Mouse (Mus musculus) CD4-positive, CD25-positive, alpha-beta regulatory T cell, adult 4 months (primary cell): ENCODE measurements around the gene Hbq1b. TPM values are rescaled to one million over a fixed set of nuclear protein-coding genes. Genes with fewer than 3 reads are reported as not detected.
A peak's percentile ranks its signal among the peaks of the same experiment; 100 is the strongest.

Source experiments
- ATAC-seq: one replicate; pipeline ENCODE4 v1.8.0; 2017
- polyA plus RNA-seq, 2 experiments: library from polyadenylated mRNA; unstranded; fragments of 100-300 nt; shearing (Covaris generic); gene quantifications; one replicate each; pipeline ENCODE4 v1.2.1; 2017

Hbq1b gene
- not detected for polyA plus RNA-seq

DNA sequence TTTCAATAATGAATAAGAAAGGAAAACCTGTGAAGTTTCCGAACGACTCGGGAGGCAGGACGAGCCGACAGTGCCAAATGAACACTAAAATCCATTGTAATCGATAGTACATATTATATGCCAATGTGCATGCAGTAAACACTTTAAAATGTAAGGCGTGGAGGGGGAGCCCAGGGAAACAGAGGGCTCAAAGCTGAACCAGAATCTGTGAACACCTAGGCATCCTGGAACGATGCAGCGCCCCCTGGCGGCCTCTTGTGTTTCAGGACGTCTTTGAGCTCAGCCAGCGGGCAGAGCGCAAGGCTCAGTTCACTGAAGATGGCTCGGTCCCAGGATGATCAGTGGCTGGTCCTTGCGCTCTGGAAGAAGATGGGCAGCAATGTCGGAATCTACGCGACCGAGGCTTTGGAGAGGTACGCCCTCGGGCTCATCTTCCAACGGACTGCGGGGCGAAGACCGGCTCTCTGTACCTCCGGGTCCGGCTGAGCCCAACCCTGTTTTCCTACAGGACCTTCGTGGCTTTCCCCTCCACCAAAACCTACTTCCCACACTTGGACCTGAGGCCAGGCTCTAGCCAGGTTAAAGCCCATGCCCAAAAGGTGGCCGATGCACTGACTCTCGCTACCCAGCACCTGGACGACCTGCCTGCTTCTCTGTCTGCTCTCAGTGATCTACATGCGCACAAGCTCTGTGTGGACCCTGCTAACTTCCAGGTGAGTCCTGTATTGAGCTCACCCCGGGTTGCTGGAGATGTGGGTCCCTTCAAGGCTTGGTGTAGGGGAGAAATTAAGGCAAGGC, at the start of gene Hbq1b:
Gene Hbq1b, plus strand, starts transcription at position 271 of the 798 bp plus-strand sequence.
- peak; percentile 70 for ATAC-seq

DNA sequence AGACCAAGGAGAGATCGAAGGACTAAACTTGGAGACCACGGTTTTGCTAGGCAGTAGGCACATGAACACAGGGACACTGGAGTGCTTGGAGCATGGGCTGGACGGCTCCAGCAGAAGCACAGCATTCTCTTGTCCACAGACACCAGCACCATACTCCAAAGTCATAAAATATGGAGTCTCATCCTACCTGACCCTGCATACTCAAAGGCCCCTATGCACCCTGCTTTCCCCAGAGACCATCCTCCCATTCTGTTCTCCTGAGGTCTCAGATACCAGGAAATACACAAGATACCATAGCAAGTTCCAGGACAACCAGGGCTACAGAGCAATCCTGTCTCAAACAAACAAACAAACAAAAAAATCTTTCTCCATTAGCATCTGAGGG, 49.4 kb upstream of the Hbq1b start:
- no peak for ATAC-seq

DNA sequence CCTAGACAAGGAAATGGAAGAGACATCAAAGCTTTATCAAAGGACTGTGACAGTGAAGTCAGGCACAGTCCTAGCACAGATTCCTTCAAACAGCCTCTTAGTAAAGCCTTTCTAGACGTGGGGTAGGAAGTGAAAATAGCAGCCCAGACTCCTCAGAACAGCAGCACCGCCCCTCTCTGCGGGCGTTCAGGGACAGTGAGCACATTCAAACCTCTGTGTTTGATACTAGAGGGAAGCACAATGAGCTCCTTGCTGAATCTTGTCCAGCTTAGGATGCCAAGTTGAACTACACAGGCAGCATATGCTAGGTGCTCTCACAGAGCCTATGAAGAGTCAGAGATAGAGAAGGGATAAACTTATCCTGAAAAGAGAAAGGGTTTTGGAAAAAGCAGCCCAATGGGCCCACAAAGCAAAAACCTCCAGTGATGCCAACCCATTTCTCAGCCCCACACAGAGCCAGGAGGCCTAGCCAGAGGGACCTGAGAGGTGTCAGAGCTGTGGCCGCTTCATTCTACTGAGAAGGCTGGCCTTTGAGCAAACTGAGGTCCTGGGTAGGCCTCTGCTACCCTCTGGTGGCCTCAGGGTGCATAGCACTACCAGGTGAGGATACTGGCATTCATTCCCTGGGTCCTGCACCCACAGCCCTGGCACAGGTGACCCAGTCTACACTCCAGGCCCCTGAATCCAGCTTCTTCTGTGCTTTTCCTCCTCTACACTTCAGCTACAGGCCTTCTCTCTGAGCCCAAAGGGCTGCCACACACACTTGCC, 48.5 kb upstream of the Hbq1b start:
- peak; percentile 96 for ATAC-seq

DNA sequence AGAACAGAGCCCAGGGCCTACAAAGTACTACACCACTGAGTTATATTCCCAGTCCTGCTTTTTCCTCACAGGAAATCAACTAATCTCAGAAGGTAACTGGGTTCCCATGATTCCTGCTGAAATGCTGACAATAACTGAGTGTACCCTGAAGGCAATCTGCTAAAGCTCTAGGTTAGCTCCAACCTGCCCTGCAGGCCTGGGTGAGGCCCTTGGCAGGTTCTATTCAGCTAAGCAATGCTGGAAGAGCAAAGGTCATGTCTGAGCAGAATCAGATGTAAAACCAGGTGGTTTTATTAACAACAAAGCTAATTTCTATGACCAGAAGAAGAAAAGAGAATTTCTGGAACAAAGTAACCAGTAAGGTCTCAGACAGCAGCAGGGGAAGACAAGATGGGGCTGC, 45.4 kb upstream of the Hbq1b start:
- ATAC-seq: no peak

DNA sequence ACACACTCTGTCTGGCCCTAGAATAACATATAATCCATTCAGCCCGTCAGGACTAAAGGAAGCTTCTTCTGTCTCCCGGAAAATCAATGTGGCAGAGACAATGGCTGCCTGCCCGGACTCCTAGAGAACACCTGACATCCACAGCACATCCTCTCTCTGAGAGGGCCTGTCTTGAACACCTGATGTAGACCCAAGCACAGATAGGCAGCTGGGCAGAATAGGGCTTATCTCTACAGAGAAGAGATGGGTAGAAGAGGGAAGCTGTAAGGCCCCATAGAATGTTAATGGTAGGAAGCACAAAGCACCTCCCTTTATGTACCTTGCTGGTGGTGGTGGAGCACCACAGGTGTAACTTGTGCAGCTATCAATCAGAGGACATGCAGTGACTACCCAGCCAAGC, 44.6 kb upstream of the Hbq1b start:
- ATAC-seq: no peak

DNA sequence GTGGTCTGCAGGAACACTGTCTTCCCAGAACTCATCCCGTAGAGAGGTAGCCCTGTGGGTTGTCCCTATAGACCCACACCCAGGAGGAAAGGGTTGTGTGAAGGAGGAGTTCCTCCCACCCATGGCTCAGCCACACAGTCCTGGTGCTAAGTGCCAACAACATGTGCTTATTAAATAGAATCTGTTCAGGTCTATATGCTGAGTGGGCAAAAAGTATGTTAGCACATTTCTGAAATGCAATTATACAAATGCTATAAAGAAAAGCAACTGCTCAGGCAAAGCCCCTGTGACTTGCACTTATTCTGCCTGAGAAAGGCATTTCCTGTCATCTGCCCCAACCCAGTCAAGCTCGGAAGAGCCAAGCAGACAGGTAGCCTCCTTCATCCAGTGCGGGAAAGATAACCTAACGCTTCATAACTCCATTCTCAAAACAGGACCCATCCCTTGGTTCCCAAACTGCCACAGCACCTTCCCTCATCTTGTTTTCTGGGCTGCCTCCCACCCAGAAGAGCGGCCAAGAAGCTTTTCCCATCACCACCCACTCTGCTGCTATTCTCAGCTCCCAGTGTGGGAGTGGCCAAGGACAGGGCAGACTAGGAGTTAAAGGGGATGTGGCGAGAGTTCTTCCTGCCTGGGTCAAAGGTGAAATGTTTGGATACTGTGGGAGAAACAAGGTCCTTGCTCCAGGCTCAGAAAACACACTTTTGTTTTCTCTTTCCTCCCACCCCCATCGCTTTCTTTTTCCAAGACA, 43.4 kb upstream of the Hbq1b start:
- ATAC-seq: no peak

DNA sequence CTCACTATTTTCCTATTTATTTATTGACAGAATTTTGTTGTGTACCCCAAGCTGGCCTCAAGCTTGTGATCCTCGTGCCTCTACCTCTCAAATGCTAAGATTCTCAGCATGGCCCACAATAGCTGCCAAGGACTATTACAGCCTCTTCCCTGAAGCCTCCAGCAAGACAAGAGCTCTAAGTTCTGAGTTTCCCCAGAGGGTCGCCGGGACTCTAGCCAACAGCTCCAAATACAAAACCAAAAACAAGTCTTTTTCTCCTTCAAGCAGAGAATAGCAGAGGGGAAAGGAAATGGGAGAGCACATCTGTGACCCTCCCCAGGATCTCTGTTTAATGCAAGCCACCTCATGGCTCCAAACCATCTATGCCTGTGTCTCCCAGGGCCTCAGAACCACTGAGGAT, 42.7 kb upstream of the Hbq1b start:
- ATAC-seq: no peak

DNA sequence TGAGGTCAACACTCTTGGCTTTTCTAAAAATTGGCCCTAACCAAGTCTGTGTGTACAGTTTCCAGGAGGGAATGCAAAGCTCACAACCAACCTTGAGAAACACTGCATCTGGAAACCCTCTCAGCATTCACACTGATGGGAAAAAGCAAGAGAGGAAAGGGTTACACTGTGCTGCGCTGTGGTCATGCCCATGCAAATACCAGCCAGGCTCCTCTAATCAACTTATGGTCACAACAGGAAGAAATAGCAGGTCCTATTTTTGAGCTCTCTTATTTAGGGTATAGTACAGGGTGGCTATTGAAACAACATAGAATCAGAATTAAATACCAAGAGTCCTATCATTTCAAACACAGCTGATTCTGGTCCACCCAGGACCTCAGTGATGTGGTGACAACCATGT, 42.1 kb upstream of the Hbq1b start:
- no peak for ATAC-seq

DNA sequence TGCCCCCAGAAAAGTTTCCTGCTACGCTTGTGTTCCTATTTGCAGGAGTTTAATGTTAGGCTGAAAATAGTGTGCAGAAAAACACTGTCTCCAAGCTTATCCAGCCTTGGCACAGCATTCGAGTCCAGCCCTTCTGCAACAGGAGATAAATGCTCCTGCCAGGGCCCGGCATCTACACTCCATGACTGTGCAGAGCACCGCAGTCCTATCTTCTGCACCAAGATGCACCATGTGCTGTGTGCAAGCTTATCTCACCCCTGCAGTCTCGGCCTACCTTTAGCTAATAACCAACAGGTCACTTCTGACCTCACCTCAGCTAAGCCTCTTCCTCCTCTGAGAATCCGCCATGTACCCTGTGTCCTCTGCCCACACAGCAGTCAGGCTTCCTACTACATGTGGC, 41.2 kb upstream of the Hbq1b start:
- ATAC-seq: no peak

DNA sequence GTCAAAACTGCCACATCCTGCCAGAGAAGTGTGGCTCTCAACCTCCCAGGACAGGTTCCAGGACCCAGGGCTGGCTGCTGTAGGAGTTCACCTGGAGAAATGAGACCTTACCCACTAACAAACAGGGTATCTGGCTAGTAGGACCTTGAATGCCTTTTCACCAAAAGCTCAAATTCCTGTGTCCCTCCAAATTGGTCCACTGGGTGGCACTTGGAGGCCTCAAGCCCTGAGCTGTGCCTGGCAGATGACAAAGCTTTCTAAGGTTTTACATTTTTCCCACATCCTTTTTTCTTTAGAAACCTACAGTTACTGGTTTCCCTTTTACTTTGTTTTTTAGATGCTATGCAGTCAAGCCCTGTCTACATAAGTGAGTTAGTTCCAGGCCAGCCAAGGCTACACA, 39.7 kb upstream of the Hbq1b start:
- ATAC-seq: no peak

DNA sequence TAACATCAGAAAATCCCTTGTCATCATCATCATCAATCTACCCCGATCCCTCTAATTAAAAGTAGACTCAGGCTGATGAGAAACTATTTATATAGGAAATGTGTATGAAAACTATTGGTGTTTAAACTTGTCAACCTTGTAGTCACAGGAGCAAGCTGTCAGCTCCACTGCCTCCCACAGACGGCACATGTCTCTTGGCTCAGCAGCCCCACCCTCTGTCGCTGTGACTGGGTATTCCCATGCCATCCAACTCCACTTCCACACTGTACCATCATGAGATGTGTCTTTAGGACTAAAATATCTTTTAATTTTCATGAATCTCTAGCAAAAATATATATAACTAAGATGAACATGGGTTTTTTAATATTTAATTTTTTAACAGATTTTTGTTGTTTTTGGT, 38.4 kb upstream of the Hbq1b start:
- ATAC-seq: no peak

DNA sequence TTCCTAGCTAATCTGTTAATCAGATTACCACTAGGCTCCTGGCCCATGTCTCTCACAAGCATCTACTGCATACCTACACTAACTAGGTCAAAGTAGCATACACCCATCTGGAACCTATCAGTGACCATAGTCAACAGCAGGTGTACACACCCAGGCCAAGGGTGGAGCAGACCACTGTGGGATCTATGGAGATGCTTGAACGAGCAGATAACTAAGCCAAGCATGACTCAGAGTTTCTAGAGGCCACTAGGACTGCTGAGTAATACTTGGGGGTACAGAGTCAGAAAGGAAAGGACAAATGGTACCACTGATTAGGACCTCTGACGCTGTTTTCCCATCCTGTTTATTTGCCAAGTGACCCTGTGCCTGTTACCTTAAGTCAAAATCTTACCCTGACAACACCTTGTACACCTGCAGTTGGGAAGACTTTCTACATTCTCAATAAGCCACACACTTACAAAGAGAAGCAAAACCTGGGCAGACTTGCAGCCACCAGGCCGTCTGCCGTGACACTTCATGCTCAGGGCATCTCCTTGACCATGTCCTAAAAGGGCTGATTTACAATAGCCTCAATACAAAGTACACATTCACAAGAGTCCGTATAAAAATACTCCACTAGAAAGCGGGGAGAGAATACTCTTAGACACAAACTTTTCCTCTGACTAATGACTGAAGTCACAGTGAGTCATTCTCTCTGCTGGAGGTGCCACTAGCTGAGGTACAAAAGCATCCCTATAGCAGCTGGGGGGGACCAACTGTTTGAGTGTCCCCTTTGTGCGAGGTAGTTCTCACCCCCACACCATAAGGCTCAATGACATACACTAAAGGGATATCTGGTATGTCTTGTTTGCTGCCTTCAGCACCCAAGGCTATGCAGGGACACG, 35.6 kb upstream of the Hbq1b start:
- ATAC-seq: no peak

DNA sequence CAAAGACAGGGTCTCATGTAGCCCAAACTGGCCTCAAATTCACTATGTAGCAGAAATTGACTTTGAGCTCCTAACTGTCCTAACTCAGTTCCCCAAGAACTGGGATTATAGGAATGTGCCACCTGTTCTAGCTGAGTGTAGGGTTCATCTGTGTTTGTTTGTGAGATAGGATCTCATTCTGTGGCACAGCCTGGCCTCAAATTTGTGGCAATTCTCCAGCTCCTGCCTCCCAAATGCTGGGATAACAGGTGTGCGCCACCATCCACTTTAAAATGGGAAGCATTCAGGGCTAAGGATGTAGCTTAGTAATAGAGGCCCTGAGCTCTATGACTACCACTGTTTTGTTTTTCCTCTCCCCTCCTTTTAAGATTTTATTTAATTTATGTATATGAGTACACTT, 33.6 kb upstream of the Hbq1b start:
- ATAC-seq: no peak

DNA sequence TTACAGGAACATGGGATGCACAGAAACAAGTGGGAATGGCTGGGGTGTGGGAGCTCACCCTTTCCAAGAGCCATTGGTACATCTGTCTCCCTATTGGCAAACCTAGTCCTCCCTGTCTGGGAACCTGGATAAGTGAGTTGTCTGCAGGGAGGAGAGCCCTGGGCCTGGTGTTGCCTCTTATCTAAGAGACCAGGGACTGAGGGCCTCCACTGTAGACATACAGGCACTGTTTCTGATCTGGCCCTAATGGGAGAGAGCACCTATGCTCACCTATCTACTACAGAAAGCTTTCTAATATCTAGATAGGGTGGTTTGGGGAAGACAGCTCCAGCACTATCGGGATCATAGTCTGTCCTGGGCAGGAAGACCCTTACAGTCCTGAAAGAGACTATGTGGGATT, 30.6 kb upstream of the Hbq1b start:
- no peak for ATAC-seq

DNA sequence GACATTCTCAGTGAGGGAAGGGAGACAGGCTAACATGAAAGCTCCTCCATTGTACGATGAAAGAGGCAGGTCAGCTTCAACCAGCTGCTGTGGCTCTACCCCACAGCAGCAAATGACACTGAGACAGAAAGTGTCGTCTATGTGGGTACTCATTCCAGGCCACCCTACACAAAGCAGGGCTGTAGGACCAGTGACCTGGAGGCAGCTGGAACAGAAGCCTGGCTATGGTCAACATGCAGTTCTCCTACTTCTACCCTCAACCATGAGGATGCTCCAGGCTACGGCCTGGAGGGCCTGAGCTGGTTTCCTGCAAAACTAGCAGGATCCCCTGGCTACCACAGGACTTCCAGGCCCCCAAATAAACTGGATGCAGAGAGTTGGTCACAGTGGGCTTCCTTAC, 30.2 kb upstream of the Hbq1b start:
- no peak for ATAC-seq

DNA sequence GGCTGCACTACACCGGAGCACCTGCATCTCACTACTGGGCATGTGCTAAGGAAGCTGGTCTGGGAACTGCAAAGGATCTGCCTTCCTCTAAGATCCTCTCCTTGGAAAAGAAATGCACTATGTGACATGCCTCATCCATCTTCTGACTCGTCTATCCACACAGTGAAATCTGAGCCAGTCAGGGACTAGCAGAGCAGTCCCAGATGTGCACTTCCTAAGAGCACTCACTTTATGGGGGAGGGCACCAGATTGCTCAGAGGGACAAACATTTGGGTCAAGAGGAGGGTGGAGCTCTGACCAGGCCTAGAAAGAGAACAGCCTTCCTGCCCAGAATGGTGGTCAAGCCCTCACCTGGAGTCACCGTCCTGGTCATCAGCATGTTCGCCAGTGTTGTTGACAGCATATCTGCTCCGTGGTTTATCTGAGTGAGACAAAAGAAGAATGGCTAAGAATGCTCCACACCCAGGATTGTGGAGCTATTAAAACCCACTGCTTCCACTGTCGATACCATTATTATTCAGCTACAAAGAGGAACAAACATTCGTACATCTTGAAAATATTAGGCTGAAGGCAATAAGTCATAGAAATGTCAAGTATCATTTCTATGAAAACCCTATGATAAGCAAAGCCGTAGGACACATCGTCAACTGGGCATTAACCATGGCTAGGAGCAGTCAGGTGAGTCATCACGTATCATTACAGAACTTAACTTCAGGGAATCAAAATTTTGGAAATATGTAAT, 23.9 kb upstream of the Hbq1b start:
- no peak for ATAC-seq

DNA sequence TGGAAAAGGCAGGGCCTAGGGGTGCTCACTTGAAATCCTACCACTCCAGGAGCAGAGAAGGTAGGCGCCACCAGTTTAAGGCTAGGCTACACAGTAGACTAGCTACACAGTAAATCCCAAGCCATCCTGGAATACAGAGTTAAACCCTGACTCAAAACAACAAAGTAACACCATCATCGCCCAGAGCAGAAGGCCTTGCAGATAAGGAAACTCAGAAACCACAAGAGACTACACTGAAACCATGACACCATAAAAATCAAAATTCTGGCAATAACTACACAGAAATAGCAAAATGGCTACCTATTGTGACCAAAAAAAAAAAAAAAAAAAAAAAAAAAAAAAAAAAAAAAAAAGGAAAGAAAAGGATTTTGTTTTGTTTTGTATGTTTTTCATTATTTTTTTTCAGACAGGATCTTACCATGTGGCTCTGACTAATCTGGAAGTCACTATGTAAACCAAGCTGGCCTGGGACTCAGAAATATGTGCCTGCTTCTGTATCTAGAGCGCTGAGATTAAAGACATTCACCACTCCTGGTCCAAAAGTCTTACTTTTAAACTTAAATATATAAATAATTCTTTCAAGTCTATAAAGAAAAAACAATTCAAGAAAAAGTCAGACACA, 21.5 kb upstream of the Hbq1b start:
- ATAC-seq: no peak

DNA sequence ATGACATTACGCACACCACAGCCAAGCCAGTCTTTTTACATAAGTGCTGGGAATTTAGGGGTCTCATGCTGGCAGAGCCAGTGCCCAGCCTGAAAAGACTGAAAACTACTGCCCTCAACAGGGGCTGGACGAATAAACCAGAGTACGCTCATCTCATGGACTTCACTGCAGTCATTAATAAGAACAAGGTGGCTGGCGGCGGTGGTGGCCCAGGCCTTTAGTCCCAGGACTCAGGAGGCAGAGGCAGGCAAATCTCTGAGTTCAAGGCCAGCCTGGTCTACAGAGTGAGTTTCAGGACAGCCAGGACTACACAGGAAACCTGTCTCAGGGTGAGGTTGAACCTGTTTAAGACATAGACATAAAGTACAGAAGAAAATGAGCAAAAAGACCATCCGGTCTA, 20.6 kb upstream of the Hbq1b start:
- ATAC-seq: no peak

DNA sequence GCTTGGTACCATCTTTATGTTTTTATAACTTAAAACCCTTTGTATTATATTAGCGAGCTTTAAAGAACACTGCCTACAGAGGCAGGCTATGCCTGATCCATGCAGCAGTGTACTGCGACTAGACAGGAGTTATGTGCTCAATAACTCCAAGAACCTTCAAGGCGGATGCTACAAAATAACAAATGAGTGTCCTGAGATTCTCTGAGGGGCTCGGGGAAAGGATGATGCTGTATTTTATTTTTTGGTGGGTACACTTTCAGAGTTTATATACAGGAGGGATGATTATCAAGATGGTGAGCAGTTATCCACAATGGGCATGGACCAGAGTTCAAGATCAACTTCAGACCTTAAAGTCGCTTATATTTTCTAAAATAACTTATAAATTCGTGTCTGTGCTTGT, 20.0 kb upstream of the Hbq1b start:
- no peak for ATAC-seq

DNA sequence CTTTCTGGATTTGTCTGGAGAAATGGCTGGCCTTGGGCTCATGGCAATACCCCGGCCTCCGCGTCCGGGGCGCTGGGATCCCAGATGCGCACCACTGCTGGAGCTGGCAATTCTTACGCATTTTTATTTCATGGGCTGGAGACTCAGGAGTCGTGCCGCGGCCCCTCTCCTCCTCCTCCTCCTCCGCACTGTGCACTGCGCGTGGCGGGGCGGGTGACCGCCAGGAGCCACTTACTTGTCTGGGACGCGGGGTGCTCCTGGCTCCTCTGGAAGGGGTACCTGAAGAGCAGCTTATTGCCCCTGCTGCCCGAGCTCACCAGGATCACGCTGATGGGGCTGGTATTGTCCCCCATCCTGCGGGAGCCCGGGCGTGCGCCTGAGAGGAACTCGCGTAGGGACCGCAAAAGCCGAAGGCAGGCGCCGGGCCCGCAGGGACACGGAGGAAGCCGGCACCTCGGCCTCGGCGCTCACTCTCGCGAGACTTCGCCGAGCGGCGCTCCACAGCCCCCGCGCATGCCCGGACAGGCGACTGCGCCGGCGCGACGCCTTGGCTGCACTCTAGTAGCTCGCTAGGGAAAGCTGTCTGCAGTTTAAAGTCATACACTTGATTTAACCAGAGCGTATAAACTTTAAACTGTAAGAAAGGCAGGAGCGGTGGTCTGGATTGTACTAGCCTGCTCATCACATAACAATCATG, 19.4 kb upstream of the Hbq1b start, which contains the start of gene Nprl3:
Gene Nprl3, minus strand, starts transcription at position 520 of the 697 bp plus-strand sequence.
- peak; percentile 96 for ATAC-seq

DNA sequence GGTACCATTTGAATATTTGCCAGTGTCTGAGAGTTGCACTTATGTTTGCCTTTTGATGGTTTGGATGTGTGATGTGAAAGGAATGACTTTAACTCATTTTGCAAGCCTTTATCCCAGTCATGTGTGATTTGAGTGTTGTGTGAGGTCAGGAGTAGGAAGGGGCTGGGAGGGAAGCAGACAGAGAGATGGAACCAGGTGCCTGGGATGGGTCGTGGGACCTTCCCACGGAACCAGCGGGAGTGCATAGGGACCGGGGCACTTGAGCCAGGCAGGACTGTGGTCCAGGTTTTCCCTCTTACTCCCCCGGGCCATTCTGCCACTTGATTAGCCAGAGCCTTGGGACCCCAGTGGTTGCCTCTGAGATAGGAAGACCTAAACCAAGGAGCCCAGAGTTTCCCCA, 18.8 kb upstream of the Hbq1b start:
- ATAC-seq: peak; percentile 2
